Mouse (Mus musculus) common myeloid progenitor, adult 5-6 weeks (primary cell): Measurements from ENCODE around the gene Art1. TPM values are rescaled to one million over a fixed set of nuclear protein-coding genes. Genes with fewer than 3 reads are reported as not detected.

ENCODE experiments used
- ATAC-seq: replicated peaks from 2 replicates; pipeline ENCODE4 v1.8.0; 2016; ENCODE audit warnings: low read depth, mild to moderate bottlenecking, moderate TSS enrichment, inconsistent platforms; ENCODE audit not compliant: poor library complexity, severe bottlenecking
- total RNA-seq: library from RNA; stranded (forward); fragments of 200-1000, 187-1606 nt; gene quantifications from 2 replicates; pipeline ENCODE4 v1.2.3, GENCODE M21; 2017

Gene Art1
- total RNA-seq: 0.15 TPM in 1 of 2 replicates, not detected in the other

- no peak for ATAC-seq
Measured at GRCm38 (mm10) chr7:102101487-102101886, at the start of gene Art1. TSS of gene Art1 (plus strand) at chr7:102101743.

- ATAC-seq: no peak
Measured at GRCm38 (mm10) chr7:102061353-102061752, 40.2 kb upstream of the Art1 start.

GRCm38 (mm10) chr7:102062203-102062602, 39.3 kb upstream of the Art1 start:
- ATAC-seq: no peak

- ATAC-seq: no peak
Measured at GRCm38 (mm10) chr7:102063891-102064290, 37.7 kb upstream of the Art1 start.

- 0 out of 2 replicates have a peak, but pooled peaks have one; percentile 0 for ATAC-seq
Measured at GRCm38 (mm10) chr7:102064655-102065045, 36.9 kb upstream of the Art1 start.

GRCm38 (mm10) chr7:102065046-102065891, 36.3 kb upstream of the Art1 start, which contains the start of the genes Rnf121, Xndc1 and Xntrpc:
TSS of gene Rnf121 (minus strand) at chr7:102065469.
TSS of gene Xndc1 (plus strand) at chr7:102065511.
TSS of gene Xntrpc (plus strand) at chr7:102065713.
- ATAC-seq: peak; percentile 96

- no peak for ATAC-seq
Measured at GRCm38 (mm10) chr7:102066363-102066762, 35.2 kb upstream of the Art1 start.

- ATAC-seq: peak; percentile 76
Measured at GRCm38 (mm10) chr7:102076714-102077296, 24.7 kb upstream of the Art1 start.

GRCm38 (mm10) chr7:102078517-102078916, 23.0 kb upstream of the Art1 start:
- ATAC-seq: peak; percentile 55

GRCm38 (mm10) chr7:102080311-102080710, 21.2 kb upstream of the Art1 start:
- ATAC-seq: no peak

GRCm38 (mm10) chr7:102081784-102082183, 19.8 kb upstream of the Art1 start:
- no peak for ATAC-seq

- ATAC-seq: no peak
Measured at GRCm38 (mm10) chr7:102082816-102083215, 18.7 kb upstream of the Art1 start, which contains the start of gene Trpc2. TSS of gene Trpc2 (plus strand) at chr7:102083116.

GRCm38 (mm10) chr7:102084041-102084696, 17.4 kb upstream of the Art1 start:
- no peak for ATAC-seq

- ATAC-seq: no peak
Measured at GRCm38 (mm10) chr7:102087336-102087735, 14.2 kb upstream of the Art1 start.

GRCm38 (mm10) chr7:102099760-102100661, 1.5 kb upstream of the Art1 start:
- peak; percentile 86 for ATAC-seq

GRCm38 (mm10) chr7:102100868-102101267, 675 bp upstream of the Art1 start:
- no peak for ATAC-seq

- ATAC-seq: no peak
Measured at GRCm38 (mm10) chr7:102102241-102102640, 698 bp downstream of the Art1 start.

GRCm38 (mm10) chr7:102102696-102103095, 1.2 kb downstream of the Art1 start:
- ATAC-seq: no peak

- ATAC-seq: no peak
Measured at GRCm38 (mm10) chr7:102103555-102103954, 2.0 kb downstream of the Art1 start.

- no peak for ATAC-seq
Measured at GRCm38 (mm10) chr7:102104126-102104525, 2.6 kb downstream of the Art1 start.
